Mouse (Mus musculus): ENCODE data around the gene Ralgps2. TPM values are rescaled to one million over a fixed set of nuclear protein-coding genes. Genes with fewer than 3 reads are reported as not detected.

The Ralgps2 gene
- polyA plus RNA-seq, 1 experiment: 60.3 TPM

GRCm38 (mm10) chr1:156852409-156852808, 87.0 kb downstream of the Ralgps2 start:
- H3K27me3 ChIP-seq (replicated peaks): no peaks in the 10 kb centered on the region
- H3K36me3 ChIP-seq (replicated peaks; ENCODE audit: low read length): peaks cover 56% of the 10 kb centered on the region
- no peak for TF ChIP-seq FLI1 (IDR thresholded peaks at IDR 0.05; ENCODE audit: low read length)
- no peak for TF ChIP-seq GATA1 (IDR thresholded peaks at IDR 0.05; ENCODE audit: borderline replicate concordance, low read length)
- no peak overlapping the region for H3K4me3 ChIP-seq (replicated peaks)
- H3K4me1 ChIP-seq: peaks cover 19% of the 10 kb centered on the region
- H3K9me3 ChIP-seq: no peaks in the 10 kb centered on the region

DNA sequence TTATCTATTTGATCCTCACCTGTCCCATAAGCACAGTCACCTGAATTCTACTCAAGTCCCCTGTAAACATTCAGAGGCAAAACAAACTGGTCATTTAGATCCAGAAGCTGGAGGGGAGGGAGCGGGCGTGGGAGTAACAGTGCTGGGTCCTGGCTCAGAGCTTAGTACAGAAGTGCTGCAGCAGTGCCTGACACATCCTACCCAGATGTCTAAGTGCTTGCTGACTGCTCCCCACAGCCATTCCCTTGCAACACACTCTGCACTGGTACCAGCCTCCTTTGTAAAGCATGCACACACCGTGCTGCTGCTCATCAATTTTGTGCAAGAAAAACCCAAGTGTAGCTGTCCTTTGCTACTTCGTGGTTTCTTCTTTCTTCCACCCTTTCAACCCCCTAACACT, 92.3 kb downstream of the Ralgps2 start:
- Histone ChIP-seq H3K27me3 (replicated peaks) (no peaks in the 10 kb centered on the region), H3K9me3 (no peaks in the 10 kb centered on the region), H3K4me1 (peaks cover 47% of the 10 kb centered on the region), H3K4me3 (replicated peaks) (no peak overlapping the region), H3K36me3 (replicated peaks; ENCODE audit: low read length) (peaks cover 62% of the 10 kb centered on the region)
- TF ChIP-seq FLI1 (IDR thresholded peaks at IDR 0.05; ENCODE audit: low read length) (no peak), GATA1 (IDR thresholded peaks at IDR 0.05; ENCODE audit: borderline replicate concordance, low read length) (no peak)

DNA sequence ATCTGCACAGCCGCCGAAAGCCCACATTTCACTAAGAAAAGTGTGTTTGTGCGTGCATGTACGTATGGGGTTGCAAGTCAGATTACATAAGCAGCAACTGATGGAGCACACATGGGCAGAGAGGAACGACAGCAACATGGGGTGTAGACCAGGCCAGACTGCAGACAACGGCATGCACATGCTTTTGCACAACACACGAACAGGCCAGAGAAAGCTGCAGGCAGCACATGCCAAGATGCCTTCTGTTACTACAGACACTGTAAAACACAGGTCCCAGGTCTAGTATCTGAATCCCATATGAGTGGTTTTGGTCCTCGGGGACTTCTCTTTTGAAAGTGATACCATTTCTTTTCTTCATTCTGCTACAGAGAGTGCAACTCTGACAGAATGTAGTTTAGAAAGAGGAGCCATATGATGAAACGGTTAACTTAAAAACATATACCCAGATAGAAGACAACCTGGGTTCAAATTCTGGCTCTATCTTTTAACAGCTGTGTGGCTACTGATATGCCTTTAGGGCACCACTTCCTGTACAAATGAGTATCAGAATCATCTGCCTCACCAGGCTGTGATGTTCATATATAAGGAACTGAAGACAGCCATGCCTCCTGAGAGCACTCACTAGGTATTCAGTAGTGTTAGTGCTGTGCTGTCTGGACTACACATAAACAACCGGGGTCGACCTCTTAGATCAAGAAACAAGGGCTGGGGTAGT, 97.6 kb downstream of the Ralgps2 start:
- peaks cover 90% of the 10 kb centered on the region for H3K36me3 ChIP-seq (replicated peaks; ENCODE audit: low read length)
- H3K4me3 ChIP-seq (replicated peaks): peak overlapping the region; percentile 64
- H3K4me1 ChIP-seq: peaks cover 49% of the 10 kb centered on the region
- no peaks in the 10 kb centered on the region for H3K27me3 ChIP-seq (replicated peaks)
- TF ChIP-seq FLI1 (IDR thresholded peaks at IDR 0.05; ENCODE audit: low read length) (no peak), GATA1 (IDR thresholded peaks at IDR 0.05; ENCODE audit: borderline replicate concordance, low read length) (no peak)
- H3K9me3 ChIP-seq: no peaks in the 10 kb centered on the region

- Histone ChIP-seq H3K4me1 (peaks cover 45% of the 10 kb centered on the region), H3K4me3 (replicated peaks) (no peak overlapping the region), H3K27me3 (replicated peaks) (no peaks in the 10 kb centered on the region), H3K36me3 (replicated peaks; ENCODE audit: low read length) (peaks cover 91% of the 10 kb centered on the region), H3K9me3 (no peaks in the 10 kb centered on the region)
- no peak for TF ChIP-seq GATA1 (IDR thresholded peaks at IDR 0.05; ENCODE audit: borderline replicate concordance, low read length)
- TF ChIP-seq FLI1 (IDR thresholded peaks at IDR 0.05; ENCODE audit: low read length): no peak
Measured at GRCm38 (mm10) chr1:156838695-156839094, 100.7 kb downstream of the Ralgps2 start.

DNA sequence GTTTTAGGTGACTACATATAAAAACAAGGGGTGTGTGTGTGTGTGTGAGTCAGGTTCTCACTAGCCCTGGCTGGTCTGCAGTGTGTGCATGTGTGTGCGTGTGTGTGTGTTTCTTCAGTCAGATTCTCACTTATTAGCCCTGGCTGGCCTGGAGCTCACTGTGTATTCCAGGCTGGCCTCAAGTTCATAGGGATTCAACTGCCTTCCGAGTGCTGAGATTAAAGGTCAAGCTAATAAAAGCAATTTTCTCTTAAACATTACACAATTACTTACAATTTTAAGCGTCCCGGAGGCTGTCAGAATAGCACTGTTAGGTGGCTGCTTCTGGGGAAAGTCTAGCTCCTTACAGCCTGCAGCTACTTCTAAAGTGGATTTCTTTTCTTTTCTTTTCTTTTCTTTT, 101.2 kb downstream of the Ralgps2 start, which contains the start of gene Angptl1:
TSS of gene Angptl1 (plus strand) at position 386 of the 400 bp plus-strand sequence.
- no peak within 1 kb of the TSS for H3K4me3 ChIP-seq (replicated peaks)
- H3K9me3 ChIP-seq: no peaks in the 10 kb centered on the region
- TF ChIP-seq FLI1 (IDR thresholded peaks at IDR 0.05; ENCODE audit: low read length) (no peak), GATA1 (IDR thresholded peaks at IDR 0.05; ENCODE audit: borderline replicate concordance, low read length) (no peak)
- H3K27me3 ChIP-seq (replicated peaks): no peaks in the 10 kb centered on the region
- peaks cover 91% of the 10 kb centered on the region for H3K36me3 ChIP-seq (replicated peaks; ENCODE audit: low read length)
- H3K4me1 ChIP-seq: peaks cover 41% of the 10 kb centered on the region

DNA sequence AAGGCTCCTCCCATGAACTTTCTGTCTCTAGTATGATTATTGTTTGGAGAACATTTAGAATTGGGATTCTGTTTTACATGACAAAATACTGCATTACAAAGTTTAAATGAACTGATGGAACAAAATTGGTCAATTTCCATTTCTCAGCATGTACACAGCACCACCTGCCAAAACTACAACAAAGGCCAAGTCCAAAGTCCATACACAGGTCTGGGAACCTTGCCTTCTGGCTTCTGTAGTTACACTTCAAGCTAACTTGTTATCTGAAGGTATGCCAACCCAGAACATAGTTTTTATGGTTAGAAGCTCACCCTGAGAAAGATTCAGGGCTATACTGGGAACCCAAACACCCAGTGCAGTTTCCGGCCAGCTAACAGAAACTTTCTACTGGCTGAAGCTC, 120.2 kb downstream of the Ralgps2 start:
- Histone ChIP-seq H3K36me3 (replicated peaks; ENCODE audit: low read length) (peaks cover 97% of the 10 kb centered on the region), H3K4me1 (no peaks in the 10 kb centered on the region; the same call in 1 of the 2 replicates), H3K4me3 (replicated peaks) (no peak overlapping the region), H3K9me3 (no peaks in the 10 kb centered on the region), H3K27me3 (replicated peaks) (no peaks in the 10 kb centered on the region)
- TF ChIP-seq GATA1 (IDR thresholded peaks at IDR 0.05; ENCODE audit: borderline replicate concordance, low read length) (no peak), FLI1 (IDR thresholded peaks at IDR 0.05; ENCODE audit: low read length) (no peak)

- Histone ChIP-seq H3K4me3 (replicated peaks) (no peak overlapping the region), H3K9me3 (no peaks in the 10 kb centered on the region), H3K36me3 (replicated peaks; ENCODE audit: low read length) (peaks cover 94% of the 10 kb centered on the region), H3K27me3 (replicated peaks) (no peaks in the 10 kb centered on the region), H3K4me1 (no peaks in the 10 kb centered on the region)
- no peak for TF ChIP-seq GATA1 (IDR thresholded peaks at IDR 0.05; ENCODE audit: borderline replicate concordance, low read length)
- TF ChIP-seq FLI1 (IDR thresholded peaks at IDR 0.05; ENCODE audit: low read length): no peak
Measured at GRCm38 (mm10) chr1:156813485-156813884, 125.9 kb downstream of the Ralgps2 start.

DNA sequence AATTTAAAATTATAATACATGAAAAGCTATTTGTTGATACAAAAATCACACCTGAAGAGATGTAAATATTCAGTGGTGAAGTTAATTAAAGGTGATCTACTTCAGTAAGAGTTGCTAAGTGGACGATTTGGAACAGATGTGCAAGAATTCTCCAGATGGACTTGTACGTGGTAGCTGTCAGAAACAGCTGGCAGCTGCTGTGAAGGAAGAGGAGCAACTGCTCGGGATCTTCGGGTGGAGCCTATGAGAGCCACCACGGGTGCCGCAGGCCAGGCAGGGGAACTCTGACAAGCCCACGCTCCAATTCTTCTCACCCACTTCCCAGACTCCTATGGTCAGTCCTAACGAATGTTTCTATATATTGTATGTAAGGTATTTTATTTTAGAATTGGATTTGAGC, 126.7 kb downstream of the Ralgps2 start:
- Histone ChIP-seq H3K36me3 (replicated peaks; ENCODE audit: low read length) (peaks cover 94% of the 10 kb centered on the region), H3K4me3 (replicated peaks) (no peak overlapping the region), H3K9me3 (no peaks in the 10 kb centered on the region), H3K4me1 (no peaks in the 10 kb centered on the region), H3K27me3 (replicated peaks) (no peaks in the 10 kb centered on the region)
- no peak for TF ChIP-seq FLI1 (IDR thresholded peaks at IDR 0.05; ENCODE audit: low read length)
- TF ChIP-seq GATA1 (IDR thresholded peaks at IDR 0.05; ENCODE audit: borderline replicate concordance, low read length): no peak

GRCm38 (mm10) chr1:156811928-156812327, 127.5 kb downstream of the Ralgps2 start:
- no peak overlapping the region for H3K4me3 ChIP-seq (replicated peaks)
- TF ChIP-seq GATA1 (IDR thresholded peaks at IDR 0.05; ENCODE audit: borderline replicate concordance, low read length) (no peak), FLI1 (IDR thresholded peaks at IDR 0.05; ENCODE audit: low read length) (no peak)
- H3K27me3 ChIP-seq (replicated peaks): no peaks in the 10 kb centered on the region
- no peaks in the 10 kb centered on the region for H3K4me1 ChIP-seq
- H3K9me3 ChIP-seq: no peaks in the 10 kb centered on the region
- peaks cover 94% of the 10 kb centered on the region for H3K36me3 ChIP-seq (replicated peaks; ENCODE audit: low read length)

DNA sequence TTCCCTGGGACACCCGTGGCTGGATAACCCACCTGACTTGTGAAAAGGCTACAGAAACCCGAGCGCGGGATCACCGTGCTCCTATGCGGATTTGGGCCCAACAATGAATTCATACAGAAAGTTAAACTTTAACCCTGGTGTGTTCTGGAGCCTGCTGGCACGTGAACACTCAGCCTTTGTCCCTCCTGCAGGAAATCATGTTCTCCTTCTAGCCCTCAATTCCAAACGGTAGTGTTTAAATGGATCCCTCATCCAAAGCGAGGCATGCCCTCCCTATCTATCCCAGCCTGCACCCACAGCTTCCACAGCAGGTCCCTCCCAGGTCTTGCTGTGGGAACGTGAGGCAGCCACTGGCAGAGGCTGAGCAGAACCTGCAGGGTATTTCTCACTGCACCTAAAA, 131.1 kb downstream of the Ralgps2 start:
- Histone ChIP-seq H3K4me3 (replicated peaks) (no peak overlapping the region), H3K9me3 (no peaks in the 10 kb centered on the region), H3K4me1 (no peaks in the 10 kb centered on the region), H3K27me3 (replicated peaks) (no peaks in the 10 kb centered on the region), H3K36me3 (replicated peaks; ENCODE audit: low read length) (peaks cover 94% of the 10 kb centered on the region)
- TF ChIP-seq GATA1 (IDR thresholded peaks at IDR 0.05; ENCODE audit: borderline replicate concordance, low read length) (no peak), FLI1 (IDR thresholded peaks at IDR 0.05; ENCODE audit: low read length) (no peak)
